Mouse (Mus musculus) forebrain, embryonic 10.5 days (tissue): Measurements from ENCODE around the gene Rnf123. TPM values are rescaled to one million over a fixed set of nuclear protein-coding genes. Genes with fewer than 3 reads are reported as not detected.

Source experiments
- DNase-seq: peaks from one replicate; pipeline ENCODE4 v3.0.0-alpha.2; 2017; ENCODE audit warnings: low spot score; ENCODE audit errors: extremely low spot score
- H3K27ac ChIP-seq: fragments of 300-500 bp; sonication (generic); 2 replicates; pipeline ENCODE4 v1.5.1; 2016; ENCODE audit warnings: mild to moderate bottlenecking
- H3K27me3 ChIP-seq: fragments of 300-500 bp; sonication (generic); 2 replicates; pipeline ENCODE4 v1.6.1; 2016; ENCODE audit warnings: mild to moderate bottlenecking; ENCODE audit not compliant: poor library complexity, severe bottlenecking
- H3K36me3 ChIP-seq: fragments of 300-500 bp; sonication (generic); replicated peaks from 2 replicates; pipeline ENCODE4 v1.6.1; 2016; ENCODE audit warnings: mild to moderate bottlenecking, moderate library complexity
- H3K4me1 ChIP-seq: fragments of 300-500 bp; sonication (generic); 2 replicates; pipeline ENCODE4 v1.6.1; 2016
- H3K4me3 ChIP-seq: fragments of 300-500 bp; sonication (generic); 2 replicates; pipeline ENCODE4 v1.5.1; 2016; ENCODE audit warnings: mild to moderate bottlenecking, moderate library complexity
- H3K9me3 ChIP-seq: fragments of 300-500 bp; sonication (generic); 2 replicates; pipeline ENCODE4 v1.6.1; 2016; ENCODE audit warnings: mild to moderate bottlenecking, moderate library complexity
- WGBS: fragments of 180-500 bp; shearing (Covaris S2); methylation state at CpG from one replicate; pipeline ENCODE4 v1.1.7; 2016; 5-methylcytosine and 5-hydroxymethylcytosine counted together
- microRNA-seq: library from miRNA; unstranded; fragments of <30 nt; microRNA quantifications from one replicate; pipeline ENCODE4, GENCODE M21; 2017
- polyA plus RNA-seq: library from polyadenylated mRNA; unstranded; fragments of >200 nt; fragmentation: Nextera tagmentation; extraction: Ambion mirVana; gene quantifications from 2 replicates; pipeline ENCODE4 v1.2.1, GENCODE M21; 2016

The Rnf123 gene
- polyA plus RNA-seq, 1 experiment from 2014 or later: 36.2 TPM

- H3K27ac ChIP-seq: peak overlapping the region; percentile 98
- H3K36me3 ChIP-seq: peaks cover 10% of the 10 kb centered on the region
- DNase-seq: no peak
- H3K4me1 ChIP-seq: peaks cover 32% of the 10 kb centered on the region
- H3K9me3 ChIP-seq: no peaks in the 10 kb centered on the region
- WGBS: under 1% methylated on average over 50 of the region's 50 CpGs
- H3K4me3 ChIP-seq: peak overlapping the region; percentile 98
- H3K27me3 ChIP-seq: no peaks in the 10 kb centered on the region
These were observed 80.2 kb downstream of the Rnf123 start for GRCm38 (mm10) chr9:108002778-108003530.

- H3K27me3 ChIP-seq: no peaks in the 10 kb centered on the region
- peak; percentile 100 for DNase-seq
- WGBS: under 1% methylated on average over 51 of the region's 51 CpGs
- H3K36me3 ChIP-seq: peaks cover 10% of the 10 kb centered on the region
- H3K4me3 ChIP-seq: peak within 1 kb of the TSS; percentile 98
- H3K4me1 ChIP-seq: peaks cover 32% of the 10 kb centered on the region
- no peaks in the 10 kb centered on the region for H3K9me3 ChIP-seq
- peak within 1 kb of the TSS; percentile 98 for H3K27ac ChIP-seq
These were observed 81.0 kb downstream of the Rnf123 start, which contains the start of gene Ip6k1 for GRCm38 (mm10) chr9:108001922-108002770. Gene Ip6k1 (plus strand): TSS chr9:108002501.

Small RNA genes within 50 kb of the gene (microRNA-seq; reads per million reads assigned to microRNA genes)
- gene Gm47303 (not detected), gene Mir7088 (not detected)

Other genes starting within 250 kb of the Rnf123 start
- 112 and 114 TPM in 2 replicates for gene Rbm6, start 210.1 kb downstream of the Rnf123 start, polyA plus RNA-seq
- 12.2 and 12.5 TPM in 2 replicates for gene Mon1a, start 195.2 kb downstream of the Rnf123 start, polyA plus RNA-seq
- gene Mst1r, start 176.5 kb downstream of the Rnf123 start, polyA plus RNA-seq: 0.49 and 0.60 TPM in 2 replicates
- gene Actl11, start 154.9 kb downstream of the Rnf123 start, polyA plus RNA-seq: not detected in 2 replicates
- 17.5 and 18.6 TPM in 2 replicates for gene Camkv, start 147.7 kb downstream of the Rnf123 start, polyA plus RNA-seq
- 40.8 and 46.3 TPM in 2 replicates for gene Traip, start 133.2 kb downstream of the Rnf123 start, polyA plus RNA-seq
- 6.8 and 10.0 TPM in 2 replicates for gene Uba7, start 107.8 kb downstream of the Rnf123 start, polyA plus RNA-seq
- 0.92 and 1.4 TPM in 2 replicates for gene Gm20661, start 100.3 kb downstream of the Rnf123 start, polyA plus RNA-seq
- 35.0 TPM in 2 replicates for gene Inka1, start 97.5 kb downstream of the Rnf123 start, polyA plus RNA-seq
- gene Cdhr4, start 90.8 kb downstream of the Rnf123 start, polyA plus RNA-seq: 1.7 and 2.7 TPM in 2 replicates
- not detected in 2 replicates for gene Gm20662, start 87.0 kb downstream of the Rnf123 start, polyA plus RNA-seq
- 50.8 and 53.0 TPM in 2 replicates for gene Ip6k1, start 80.8 kb downstream of the Rnf123 start, polyA plus RNA-seq
- 25.5 and 27.9 TPM in 2 replicates for gene Gmppb, start 34.1 kb downstream of the Rnf123 start, polyA plus RNA-seq
- gene Amigo3, start 30.2 kb downstream of the Rnf123 start, polyA plus RNA-seq: 2.3 and 3.4 TPM in 2 replicates
- 0.73 and 0.81 TPM in 2 replicates for gene Mst1, start 2.9 kb downstream of the Rnf123 start, polyA plus RNA-seq
- gene Apeh, start 11.3 kb upstream of the Rnf123 start, polyA plus RNA-seq: 74.1 and 79.4 TPM in 2 replicates
- gene Bsn, start 107.0 kb upstream of the Rnf123 start, polyA plus RNA-seq: 0.82 and 1.2 TPM in 2 replicates
- 74.0 and 76.4 TPM in 2 replicates for gene Dag1, start 180.6 kb upstream of the Rnf123 start, polyA plus RNA-seq
- 31.6 and 34.3 TPM in 2 replicates for gene Nicn1, start 207.1 kb upstream of the Rnf123 start, polyA plus RNA-seq
- 34.8 and 40.0 TPM in 2 replicates for gene Amt, start 213.5 kb upstream of the Rnf123 start, polyA plus RNA-seq
- gene Rhoa, start 222.8 kb upstream of the Rnf123 start, polyA plus RNA-seq: 257 and 290 TPM in 2 replicates
- gene Tcta, start 222.8 kb upstream of the Rnf123 start, polyA plus RNA-seq: 13.4 and 13.8 TPM in 2 replicates